Mouse (Mus musculus) limb, embryonic 12.5 days (tissue): ENCODE data around the gene Fam131a. TPM values are rescaled to one million over a fixed set of nuclear protein-coding genes. Genes with fewer than 3 reads are reported as not detected.

Experiments
- ATAC-seq: fragments of 200-750 bp; cut with Nextera tagmentation; 2 replicates; pipeline ENCODE4 v1.8.0; 2017; ENCODE audit warnings: low read depth, moderate TSS enrichment; ENCODE audit not compliant: insufficient number of reproducible peaks, insufficient read depth, low FRiP score, low TSS enrichment
- H3K27ac ChIP-seq: fragments of 300-500 bp; sonication (generic); 2 replicates; pipeline ENCODE4 v1.5.1; 2016; ENCODE audit warnings: mild to moderate bottlenecking, moderate library complexity
- H3K27me3 ChIP-seq: fragments of 300-500 bp; sonication (generic); 2 replicates; pipeline ENCODE4 v1.6.1; 2016; ENCODE audit warnings: mild to moderate bottlenecking, moderate library complexity
- H3K36me3 ChIP-seq: fragments of 300-500 bp; sonication (generic); 2 replicates; pipeline ENCODE4 v1.6.1; 2016; ENCODE audit warnings: mild to moderate bottlenecking, moderate library complexity
- H3K4me1 ChIP-seq: fragments of 300-500 bp; sonication (generic); replicated peaks from 2 replicates; pipeline ENCODE4 v1.6.1; 2016
- H3K4me2 ChIP-seq: fragments of 300-500 bp; sonication (generic); 2 replicates; pipeline ENCODE4 v1.6.1; 2016; ENCODE audit warnings: mild to moderate bottlenecking, moderate library complexity
- H3K4me3 ChIP-seq: fragments of 300-500 bp; sonication (generic); replicated peaks from 2 replicates; pipeline ENCODE4 v1.5.1; 2016; ENCODE audit warnings: mild to moderate bottlenecking
- H3K9ac ChIP-seq: fragments of 300-500 bp; sonication (generic); replicated peaks from 2 replicates; pipeline ENCODE4 v1.6.1; 2016; ENCODE audit warnings: mild to moderate bottlenecking, moderate library complexity
- H3K9me3 ChIP-seq: fragments of 300-500 bp; sonication (generic); 2 replicates; pipeline ENCODE4 v1.6.1; 2016; ENCODE audit warnings: mild to moderate bottlenecking, moderate library complexity
- WGBS: fragments of 180-500 bp; shearing (Covaris S2); methylation state at CpG from one replicate; pipeline ENCODE4 v1.1.7; 2016; 5-methylcytosine and 5-hydroxymethylcytosine counted together
- polyA plus RNA-seq: library from polyadenylated mRNA; unstranded; fragments of >200 nt; fragmentation: Nextera tagmentation; extraction: Ambion mirVana; gene quantifications from 2 replicates; pipeline ENCODE4 v1.2.1, GENCODE M21; 2016

Fam131a gene
- polyA plus RNA-seq, 1 experiment from 2014 or later, result 5.3 TPM

- Histone ChIP-seq H3K36me3 (peaks cover 49% of the 10 kb centered on the region), H3K4me2 (peak overlapping the region; percentile 99), H3K9ac (peak overlapping the region; percentile 96), H3K4me1 (peaks cover 19% of the 10 kb centered on the region), H3K27ac (peak overlapping the region; percentile 95), H3K4me3 (peak overlapping the region; percentile 99), H3K9me3 (no peaks in the 10 kb centered on the region), H3K27me3 (no peaks in the 10 kb centered on the region)
- WGBS, result 6% methylated on average over 14 of the region's 14 CpGs
- ATAC-seq, result no peak
These were observed 19.2 kb upstream of the Fam131a start for GRCm38 (mm10) chr16:20673706-20674303.

DNA sequence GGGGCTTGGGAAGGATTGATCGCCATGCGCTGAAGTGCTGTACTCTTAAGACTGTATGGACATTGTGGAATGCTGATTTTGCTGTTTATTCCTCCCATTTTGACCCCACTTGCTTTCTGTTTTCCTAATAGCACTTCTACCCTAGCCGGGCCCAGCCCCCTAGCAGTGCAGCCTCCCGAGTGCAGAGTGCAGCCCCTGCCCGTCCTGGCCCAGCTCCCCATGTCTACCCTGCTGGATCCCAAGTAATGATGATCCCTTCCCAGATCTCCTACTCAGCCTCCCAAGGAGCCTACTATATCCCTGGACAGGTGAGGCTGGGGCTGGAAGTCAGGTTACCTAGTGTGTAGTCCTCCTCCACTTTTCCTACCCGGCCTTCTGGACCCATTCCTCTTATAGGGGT, 17.8 kb upstream of the Fam131a start:
- ATAC-seq, result no peak
- H3K4me3 ChIP-seq, result no peak overlapping the region
- H3K4me2 ChIP-seq, result peak overlapping the region; percentile 99; the same call in 1 of the 2 replicates
- H3K27ac ChIP-seq, result no peak overlapping the region
- H3K4me1 ChIP-seq, result peaks cover 19% of the 10 kb centered on the region
- H3K9me3 ChIP-seq, result no peaks in the 10 kb centered on the region
- peaks cover 63% of the 10 kb centered on the region for H3K36me3 ChIP-seq
- H3K9ac ChIP-seq, result no peak overlapping the region
- no peaks in the 10 kb centered on the region for H3K27me3 ChIP-seq
- WGBS, result 91% methylated on average over 6 of the region's 6 CpGs

GRCm38 (mm10) chr16:20676702-20677101, 16.3 kb upstream of the Fam131a start:
- 76% methylated on average over 4 of the region's 4 CpGs for WGBS
- peaks cover 78% of the 10 kb centered on the region for H3K36me3 ChIP-seq
- ATAC-seq, result no peak
- H3K9ac ChIP-seq, result no peak overlapping the region
- no peak overlapping the region for H3K4me3 ChIP-seq
- no peak overlapping the region for H3K27ac ChIP-seq
- no peak overlapping the region for H3K4me2 ChIP-seq
- peaks cover 19% of the 10 kb centered on the region for H3K4me1 ChIP-seq
- no peaks in the 10 kb centered on the region for H3K27me3 ChIP-seq
- H3K9me3 ChIP-seq, result no peaks in the 10 kb centered on the region

DNA sequence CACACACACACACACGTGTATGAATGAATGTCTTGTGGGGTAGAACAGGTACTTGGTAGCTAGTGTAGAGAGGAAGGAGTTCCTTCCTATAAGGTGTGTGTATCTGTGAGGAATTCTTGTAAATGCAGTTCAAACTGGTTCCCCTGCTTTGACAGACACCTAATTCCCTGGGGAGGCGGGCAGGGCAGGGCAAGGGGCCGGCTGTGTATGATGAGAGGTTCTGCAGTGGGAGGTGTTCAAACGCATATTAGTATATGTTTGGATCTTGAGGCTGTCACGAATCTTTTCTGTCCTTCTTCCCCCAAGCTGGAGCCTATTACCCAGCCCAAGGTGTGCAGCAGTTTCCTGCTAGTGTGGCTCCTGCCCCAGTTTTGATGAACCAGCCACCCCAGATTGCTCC, 15.7 kb upstream of the Fam131a start:
- 83% methylated on average over 5 of the region's 5 CpGs for WGBS
- Histone ChIP-seq H3K36me3 (peaks cover 84% of the 10 kb centered on the region), H3K27ac (no peak overlapping the region)

GRCm38 (mm10) chr16:20677974-20678675, 14.9 kb upstream of the Fam131a start:
- Histone ChIP-seq H3K4me3 (no peak overlapping the region), H3K27ac (no peak overlapping the region), H3K36me3 (peaks cover 92% of the 10 kb centered on the region), H3K9ac (no peak overlapping the region), H3K27me3 (no peaks in the 10 kb centered on the region), H3K4me2 (no peak overlapping the region), H3K4me1 (peaks cover 15% of the 10 kb centered on the region), H3K9me3 (no peaks in the 10 kb centered on the region)
- ATAC-seq, result no peak
- WGBS, result 89% methylated on average over 10 of the region's 10 CpGs

More for the DNA sequence above, 15.7 kb upstream of the Fam131a start:
- 0 out of 2 replicates have a peak overlapping the region, but pooled peaks have one; percentile 8 for H3K9ac ChIP-seq
- peaks cover 15% of the 10 kb centered on the region for H3K4me1 ChIP-seq
- ATAC-seq, result no peak
- H3K9me3 ChIP-seq, result no peaks in the 10 kb centered on the region
- no peak overlapping the region for H3K4me3 ChIP-seq
- H3K4me2 ChIP-seq, result no peak overlapping the region
- no peaks in the 10 kb centered on the region for H3K27me3 ChIP-seq

DNA sequence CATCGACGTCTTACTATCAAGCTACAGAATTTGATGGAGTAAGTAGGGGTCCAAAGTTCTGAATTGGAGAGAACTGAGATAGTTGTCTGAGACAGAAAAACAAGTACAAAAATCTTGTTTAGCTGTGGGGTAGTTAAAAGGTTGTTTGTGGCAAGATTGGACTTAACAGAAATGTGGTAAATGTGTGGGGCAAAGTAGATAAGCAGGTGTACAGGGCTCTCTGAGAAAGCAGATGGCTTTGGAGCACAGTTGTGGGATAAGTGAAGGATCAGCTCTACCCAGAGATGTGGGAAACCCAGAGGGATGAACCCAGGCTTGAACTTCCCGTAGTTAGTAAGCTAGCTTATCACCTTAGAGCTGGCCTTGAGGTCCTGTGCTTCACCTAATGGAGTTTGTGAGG, 2.3 kb upstream of the Fam131a start:
- H3K27me3 ChIP-seq, result peaks cover 9% of the 10 kb centered on the region; the same call in 1 of the 2 replicates
- H3K9me3 ChIP-seq, result no peaks in the 10 kb centered on the region
- WGBS, result 93% methylated on average over 3 of the region's 3 CpGs
- H3K9ac ChIP-seq, result no peak overlapping the region
- H3K4me1 ChIP-seq, result peaks cover 23% of the 10 kb centered on the region
- no peak overlapping the region for H3K4me3 ChIP-seq
- peaks cover 67% of the 10 kb centered on the region for H3K36me3 ChIP-seq
- no peak overlapping the region for H3K4me2 ChIP-seq
- no peak for ATAC-seq
- H3K27ac ChIP-seq, result no peak overlapping the region

DNA sequence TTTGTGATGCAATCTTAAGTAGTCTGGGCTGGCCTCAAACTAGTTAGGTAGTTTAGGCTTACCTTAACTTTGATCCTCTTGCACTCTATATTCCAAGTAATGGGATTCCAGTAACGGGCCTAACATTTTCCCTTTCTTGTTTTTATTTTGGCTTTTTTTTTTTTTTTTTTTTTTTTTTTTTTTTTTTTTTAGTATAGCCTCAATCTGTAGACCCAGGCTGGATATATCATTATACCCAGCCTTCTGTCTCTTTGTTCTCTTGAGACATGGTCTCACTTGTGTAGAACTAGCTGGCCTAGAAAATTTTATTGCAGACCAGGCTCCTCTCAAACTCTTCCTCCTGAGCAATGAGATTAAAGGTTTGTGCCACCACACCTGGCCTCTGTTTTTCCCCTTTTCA, 1.4 kb upstream of the Fam131a start:
- WGBS, result 70% methylated on average over 1 of the region's 1 CpGs
- no peak for ATAC-seq

DNA sequence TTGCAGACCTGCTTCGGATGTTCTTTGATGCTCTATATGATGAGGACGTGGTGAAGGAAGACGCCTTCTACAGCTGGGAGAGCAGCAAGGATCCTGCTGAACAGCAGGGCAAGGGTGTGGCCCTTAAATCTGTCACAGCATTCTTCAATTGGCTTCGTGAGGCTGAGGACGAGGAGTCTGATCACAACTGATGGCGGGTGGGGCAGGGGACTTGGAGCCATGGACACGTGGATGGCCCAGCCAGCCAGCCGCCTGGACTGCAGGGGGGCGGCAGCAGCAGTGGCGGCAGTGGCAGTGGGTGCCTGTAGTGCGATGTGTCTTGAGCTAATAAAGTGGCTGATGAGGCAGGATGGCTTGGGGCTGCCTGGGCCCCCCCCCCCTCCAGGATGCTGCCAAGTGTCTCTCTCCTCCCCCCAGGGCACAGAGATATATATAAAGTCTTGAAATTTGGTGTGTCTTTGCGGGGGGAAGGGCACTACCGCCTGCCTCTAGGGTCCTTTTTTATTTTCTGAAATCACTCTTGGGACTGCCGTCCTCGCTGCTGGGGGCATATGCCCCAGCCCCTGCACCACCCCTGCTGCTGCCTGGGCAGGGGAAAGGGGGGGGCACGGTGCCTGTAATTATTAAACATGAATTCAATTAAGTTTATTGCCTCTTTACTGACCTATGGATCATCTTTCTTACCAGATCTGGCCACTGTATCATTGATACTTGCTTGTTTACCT, 638 bp upstream of the Fam131a start:
- Histone ChIP-seq H3K27me3 (peaks cover 16% of the 10 kb centered on the region; the same call in 1 of the 2 replicates), H3K4me2 (peak overlapping the region; percentile 77), H3K4me3 (no peak overlapping the region), H3K9ac (no peak overlapping the region), H3K4me1 (peaks cover 32% of the 10 kb centered on the region), H3K27ac (peak overlapping the region; percentile 14; the same call in 1 of the 2 replicates), H3K36me3 (peaks cover 51% of the 10 kb centered on the region), H3K9me3 (no peaks in the 10 kb centered on the region)
- no peak for ATAC-seq
- 34% methylated on average over 16 of the region's 16 CpGs for WGBS

More for the DNA sequence above, 1.4 kb upstream of the Fam131a start:
- peaks cover 15% of the 10 kb centered on the region; the same call in 1 of the 2 replicates for H3K27me3 ChIP-seq
- no peak overlapping the region for H3K4me2 ChIP-seq
- H3K36me3 ChIP-seq, result peaks cover 59% of the 10 kb centered on the region
- H3K9ac ChIP-seq, result no peak overlapping the region
- H3K4me1 ChIP-seq, result peaks cover 31% of the 10 kb centered on the region
- H3K4me3 ChIP-seq, result no peak overlapping the region
- no peak overlapping the region; the same call in 1 of the 2 replicates for H3K27ac ChIP-seq
- no peaks in the 10 kb centered on the region for H3K9me3 ChIP-seq

GRCm38 (mm10) chr16:20694781-20695180, 1.7 kb downstream of the Fam131a start:
- peaks cover 16% of the 10 kb centered on the region; the same call in 1 of the 2 replicates for H3K27me3 ChIP-seq
- H3K27ac ChIP-seq, result no peak overlapping the region
- no peak for ATAC-seq
- no peaks in the 10 kb centered on the region for H3K9me3 ChIP-seq
- no peak overlapping the region for H3K4me2 ChIP-seq
- WGBS, result 86% methylated on average over 8 of the region's 8 CpGs
- peaks cover 40% of the 10 kb centered on the region for H3K4me1 ChIP-seq
- H3K36me3 ChIP-seq, result peaks cover 31% of the 10 kb centered on the region
- H3K4me3 ChIP-seq, result no peak overlapping the region
- H3K9ac ChIP-seq, result no peak overlapping the region

GRCm38 (mm10) chr16:20695622-20696323, 2.7 kb downstream of the Fam131a start:
- 3% methylated on average over 46 of the region's 46 CpGs for WGBS
- Histone ChIP-seq H3K4me3 (peak overlapping the region; percentile 43), H3K36me3 (peaks cover 21% of the 10 kb centered on the region), H3K4me1 (peaks cover 46% of the 10 kb centered on the region), H3K27me3 (peaks cover 16% of the 10 kb centered on the region; the same call in 1 of the 2 replicates), H3K9me3 (no peaks in the 10 kb centered on the region), H3K4me2 (peak overlapping the region; percentile 69), H3K27ac (no peak overlapping the region), H3K9ac (peak overlapping the region; percentile 58)
- peak; percentile 66 for ATAC-seq
